Mouse (Mus musculus) cerebral cortex, adult 2 months (tissue): ENCODE results near the gene Ppp2r3a.

Source experiments
- WGBS: fragments of 180-500 bp; shearing (Covaris S2); methylation state at CpG from one replicate; pipeline ENCODE4 v1.1.7; 2018; 5-methylcytosine and 5-hydroxymethylcytosine counted together

Ppp2r3a gene

GRCm38 (mm10) chr9:101251644-101252337, at the start of gene Ppp2r3a:
Gene Ppp2r3a (minus strand): TSS chr9:101251795.
- WGBS = 2% methylated on average over 47 of the region's 50 CpGs

DNA sequence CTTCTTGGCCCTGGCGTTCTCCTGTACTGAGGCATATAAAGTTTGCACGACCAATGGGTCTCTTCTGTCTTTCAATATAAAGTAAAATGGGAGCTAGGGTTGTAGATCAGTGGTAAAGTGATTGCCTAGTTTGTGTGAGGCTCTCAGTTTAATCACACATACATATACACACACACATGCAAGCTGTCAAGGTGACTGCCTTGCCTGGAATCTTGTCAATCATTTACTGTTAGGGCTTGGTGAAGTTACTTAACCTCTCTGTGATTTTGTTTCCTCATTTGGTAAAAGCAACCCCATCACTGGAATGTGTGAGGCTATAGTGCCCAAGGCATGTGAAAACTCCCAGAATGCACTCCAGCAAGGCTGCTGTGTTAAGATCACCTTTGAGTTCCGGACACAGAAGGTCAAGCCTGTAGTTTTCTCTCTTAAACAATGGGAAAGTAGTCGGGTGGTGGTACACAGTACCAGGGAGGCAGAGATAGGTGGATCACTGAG, 48.9 kb upstream of the Ppp2r3a start:
- 90% methylated on average over 4 of the region's 4 CpGs for WGBS

DNA sequence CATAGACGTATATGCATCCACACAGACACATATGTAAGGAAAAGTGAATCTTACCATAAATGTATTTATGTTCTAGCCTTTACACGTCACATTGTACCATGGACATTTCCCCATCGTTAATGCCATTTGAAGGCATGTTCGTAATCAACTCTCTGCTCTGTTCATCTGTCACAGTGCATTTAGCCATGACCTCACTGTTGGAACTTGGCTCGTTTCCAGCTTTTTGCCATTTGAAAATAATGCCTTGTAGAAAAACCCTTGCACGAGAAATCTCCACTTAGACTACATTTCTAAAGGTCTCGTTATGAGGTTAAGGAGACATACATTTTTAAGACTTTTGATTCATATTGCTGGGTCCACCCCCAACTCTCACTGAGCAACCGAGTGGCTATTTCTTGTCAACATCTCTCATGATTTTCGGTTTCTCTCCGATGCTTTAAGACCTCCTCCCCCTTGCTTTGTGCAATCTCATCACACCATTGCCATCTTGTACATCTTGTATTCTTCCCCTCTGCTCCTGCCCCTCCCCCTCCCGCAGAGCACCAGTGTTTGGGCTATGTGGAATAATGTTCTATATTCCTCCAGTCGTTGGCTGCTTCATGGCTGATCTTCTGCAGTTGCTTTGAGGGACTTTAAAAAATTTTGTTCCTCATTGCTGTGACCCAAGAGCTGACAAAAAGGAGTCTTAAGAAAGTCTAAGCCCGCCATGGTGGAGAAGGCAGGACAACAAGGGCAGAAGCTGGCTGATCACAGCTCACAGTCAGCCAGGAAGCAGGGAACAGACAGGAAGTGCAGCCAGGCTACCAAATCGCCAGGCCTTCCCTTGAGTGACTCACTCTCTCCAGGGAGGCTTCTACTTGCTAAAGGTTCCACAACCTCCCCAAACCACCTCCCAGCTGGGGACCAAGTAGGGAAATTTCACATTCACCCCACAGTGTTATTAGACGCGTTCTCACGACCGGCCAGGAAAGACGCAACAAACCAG, 40.4 kb upstream of the Ppp2r3a start:
- 78% methylated on average over 19 of the region's 19 CpGs for WGBS

DNA sequence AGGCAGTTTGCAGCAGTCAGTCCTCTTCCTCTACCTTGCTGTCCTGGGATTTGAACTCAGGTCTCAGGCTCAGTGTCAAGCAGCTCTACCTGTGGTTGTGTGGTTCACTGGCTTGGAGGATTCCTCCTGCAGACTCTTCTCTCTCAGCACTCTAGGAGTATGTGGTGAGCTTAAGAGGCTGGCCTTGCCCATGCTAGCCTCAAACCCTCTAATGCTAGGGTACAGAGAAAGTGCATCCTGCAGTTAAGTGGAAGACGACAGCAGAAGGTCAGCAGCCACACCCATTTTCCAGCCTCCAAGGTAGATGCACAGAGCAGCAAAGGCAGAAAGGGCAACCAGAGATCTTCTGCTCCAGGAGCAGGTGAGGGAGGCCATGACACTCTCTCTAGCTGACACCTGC, 39.3 kb upstream of the Ppp2r3a start:
- WGBS = 86% methylated on average over 1 of the region's 1 CpGs

GRCm38 (mm10) chr9:101289750-101290149, 38.2 kb upstream of the Ppp2r3a start:
- WGBS = 92% methylated on average over 11 of the region's 11 CpGs

GRCm38 (mm10) chr9:101288901-101289647, 37.5 kb upstream of the Ppp2r3a start:
- WGBS = 94% methylated on average over 14 of the region's 14 CpGs

DNA sequence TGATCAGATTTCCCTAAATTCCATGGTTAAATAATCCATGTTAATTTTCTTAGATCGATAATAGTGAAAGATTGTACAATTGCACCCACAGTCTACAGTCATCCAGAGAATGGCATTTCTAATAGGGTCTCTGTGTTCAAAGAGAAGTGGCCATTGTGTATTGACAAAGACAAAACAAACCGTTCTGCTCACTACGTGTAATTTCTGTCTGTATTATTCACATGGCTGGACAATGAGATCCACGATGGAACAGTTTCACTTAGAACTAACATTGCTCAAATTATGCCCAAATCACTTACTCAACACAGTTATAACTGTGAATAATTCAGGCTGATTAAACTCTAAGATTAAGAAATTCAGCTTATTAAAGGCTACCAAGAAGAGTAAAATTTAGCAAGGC, 35.2 kb upstream of the Ppp2r3a start:
- 65% methylated on average over 4 of the region's 4 CpGs for WGBS

- WGBS = 88% methylated on average over 4 of the region's 4 CpGs
Measured at GRCm38 (mm10) chr9:101284049-101284448, 32.5 kb upstream of the Ppp2r3a start.

DNA sequence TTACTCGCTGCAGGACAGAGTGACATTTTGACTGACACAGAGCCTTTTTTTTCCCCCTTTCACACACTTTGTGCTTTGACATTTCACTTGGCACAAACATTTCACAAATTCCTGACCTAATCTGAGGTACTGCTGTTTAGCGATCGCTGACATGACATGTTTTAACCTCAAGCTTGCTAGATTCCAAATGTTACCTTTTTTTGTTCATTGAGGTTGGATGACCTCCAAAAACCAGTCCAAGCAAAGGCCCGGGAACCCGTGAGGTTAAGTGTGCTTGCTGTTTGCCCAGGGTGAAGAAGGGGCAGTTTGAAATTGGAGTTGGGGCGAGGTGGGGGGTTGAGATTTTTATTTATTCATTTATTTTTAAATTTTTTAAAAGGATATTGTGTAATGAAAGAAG, 31.1 kb upstream of the Ppp2r3a start:
- 68% methylated on average over 6 of the region's 6 CpGs for WGBS

- WGBS = 86% methylated on average over 4 of the region's 4 CpGs
Measured at GRCm38 (mm10) chr9:101281906-101282305, 30.3 kb upstream of the Ppp2r3a start.

- WGBS = 84% methylated on average over 11 of the region's 11 CpGs
Measured at GRCm38 (mm10) chr9:101281326-101281725, 29.7 kb upstream of the Ppp2r3a start.

- WGBS = 77% methylated on average over 6 of the region's 6 CpGs
Measured at GRCm38 (mm10) chr9:101280867-101281266, 29.3 kb upstream of the Ppp2r3a start.

DNA sequence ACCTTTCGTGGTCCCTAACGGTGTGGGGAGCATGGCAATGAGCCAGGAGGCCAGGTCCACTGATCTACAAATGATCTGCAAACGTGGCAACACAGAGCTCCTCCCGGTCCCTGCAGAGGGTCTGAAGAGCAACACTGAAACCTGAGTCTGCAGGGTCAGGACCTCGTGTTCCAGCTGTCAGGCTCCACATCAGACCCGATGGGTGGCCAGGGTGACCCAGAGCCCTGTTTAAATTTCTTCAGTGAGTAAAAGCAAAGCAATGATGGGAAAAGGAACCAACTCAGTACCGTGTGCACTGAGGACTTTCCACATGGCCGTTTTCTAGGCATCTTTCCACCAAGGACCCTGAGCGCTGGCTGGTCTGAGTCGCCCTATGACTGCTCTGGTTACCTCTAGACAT, 28.6 kb upstream of the Ppp2r3a start:
- 86% methylated on average over 10 of the region's 10 CpGs for WGBS

DNA sequence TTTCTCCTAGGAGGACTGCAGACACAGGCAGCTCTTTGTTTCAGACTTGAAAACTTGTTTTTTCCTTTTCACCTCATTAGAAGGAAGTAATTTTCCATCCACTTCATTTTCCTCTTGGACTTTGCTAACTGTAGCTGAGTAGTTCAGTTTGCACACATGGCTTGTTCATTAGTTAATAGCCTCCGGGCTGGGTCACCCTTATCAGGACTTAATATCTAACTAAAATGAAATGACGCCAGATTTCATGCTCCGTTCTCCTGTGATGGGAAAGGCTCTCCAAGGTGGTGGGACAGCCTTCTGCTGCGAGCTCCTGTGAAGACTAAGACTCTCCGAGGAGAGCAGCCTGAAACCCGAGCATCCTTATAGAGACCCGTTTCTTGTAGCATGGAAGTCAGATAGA, 21.1 kb upstream of the Ppp2r3a start:
- WGBS = 91% methylated on average over 7 of the region's 7 CpGs

DNA sequence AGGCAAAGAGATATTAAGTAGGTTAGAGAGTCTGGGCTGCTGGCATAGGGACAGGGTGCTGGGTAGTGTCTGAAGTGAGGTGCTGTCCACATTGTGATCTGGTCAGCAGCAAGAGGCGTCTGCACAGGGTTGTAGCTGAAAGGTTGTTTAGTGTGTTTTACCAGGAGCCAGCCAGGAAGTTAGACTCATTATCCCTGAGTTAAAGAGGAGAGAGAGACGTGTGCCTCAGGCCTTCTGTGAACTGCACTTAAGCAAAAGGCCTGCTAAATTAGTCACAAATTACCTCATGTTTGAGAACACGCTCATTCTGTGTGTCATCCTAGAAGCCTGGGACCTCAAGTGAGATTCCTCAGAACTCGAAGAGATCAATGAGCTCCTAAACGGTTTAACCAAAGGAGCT, 18.4 kb upstream of the Ppp2r3a start:
- 57% methylated on average over 5 of the region's 5 CpGs for WGBS

GRCm38 (mm10) chr9:101266043-101266442, 14.4 kb upstream of the Ppp2r3a start:
- WGBS = 56% methylated on average over 8 of the region's 8 CpGs

- 22% methylated on average over 6 of the region's 6 CpGs for WGBS
Measured at GRCm38 (mm10) chr9:101265546-101265945, 14.0 kb upstream of the Ppp2r3a start.

DNA sequence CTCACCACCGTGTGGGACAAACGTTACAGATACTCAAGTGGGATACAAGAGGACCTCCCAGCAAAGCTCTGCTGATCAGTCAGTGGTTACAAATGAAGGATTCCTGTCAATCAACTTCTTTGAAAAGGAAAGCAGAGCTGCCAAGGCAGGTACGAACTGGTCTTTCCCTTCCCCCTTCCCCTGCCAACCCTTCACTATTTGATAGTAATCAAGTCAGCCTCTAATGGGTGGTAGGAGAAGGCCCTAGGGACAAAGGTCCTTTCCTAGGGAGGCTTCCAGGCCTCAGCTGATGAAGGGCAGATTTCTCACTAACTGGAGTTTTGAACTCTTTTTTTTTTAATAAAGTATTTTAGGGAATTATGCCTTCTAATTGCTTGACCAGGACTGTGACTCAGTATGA, 11.2 kb upstream of the Ppp2r3a start:
- WGBS = 87% methylated on average over 3 of the region's 3 CpGs

DNA sequence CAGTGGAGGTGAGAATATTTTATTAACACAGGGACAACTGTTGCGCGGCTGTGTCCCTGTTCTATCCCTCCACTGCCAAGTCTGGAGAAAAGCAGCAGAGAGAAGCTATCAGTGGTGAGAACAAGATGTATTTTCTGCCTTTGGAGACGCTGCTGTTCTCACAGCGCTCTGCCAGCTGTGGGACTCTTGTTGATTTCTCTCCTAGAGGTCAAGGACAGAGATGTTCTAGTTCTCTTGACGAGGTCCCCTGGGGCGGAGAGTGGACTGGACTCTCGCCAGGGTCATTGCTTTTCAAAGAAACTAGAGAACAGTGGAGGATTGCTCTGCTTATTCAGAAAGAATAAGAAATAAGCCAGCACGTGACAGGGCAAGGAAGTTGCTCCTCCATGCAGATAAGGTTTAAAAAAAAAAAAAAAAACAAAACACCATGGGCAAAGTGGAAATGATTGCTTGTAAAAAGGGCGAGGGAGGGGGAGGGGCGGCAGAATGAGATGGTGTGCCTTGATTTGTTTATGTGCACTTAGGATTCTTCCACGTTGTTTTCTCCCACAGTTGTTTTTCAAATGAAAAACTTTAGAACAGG, 10.5 kb upstream of the Ppp2r3a start:
- WGBS = 34% methylated on average over 11 of the region's 11 CpGs

DNA sequence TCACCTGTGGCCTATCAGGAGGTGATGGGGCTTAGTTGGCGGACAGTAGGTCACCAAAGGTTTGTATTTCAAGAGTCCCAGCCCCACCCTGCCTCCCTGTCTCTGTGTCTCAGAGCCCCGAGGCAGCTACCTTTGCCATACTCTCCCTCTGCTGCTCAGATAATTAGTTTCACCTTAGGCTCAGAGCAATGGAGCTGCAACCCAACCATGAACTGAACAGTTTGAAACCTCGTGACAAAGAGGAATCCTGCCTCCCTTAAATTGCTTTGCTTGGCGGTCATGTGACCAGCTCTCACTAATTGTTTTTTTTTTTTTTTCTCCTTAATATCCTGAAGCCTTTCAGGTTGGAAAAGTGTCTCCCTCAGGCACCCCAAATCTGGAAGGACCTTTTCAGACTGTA, 9.8 kb upstream of the Ppp2r3a start:
- WGBS = 76% methylated on average over 4 of the region's 4 CpGs

DNA sequence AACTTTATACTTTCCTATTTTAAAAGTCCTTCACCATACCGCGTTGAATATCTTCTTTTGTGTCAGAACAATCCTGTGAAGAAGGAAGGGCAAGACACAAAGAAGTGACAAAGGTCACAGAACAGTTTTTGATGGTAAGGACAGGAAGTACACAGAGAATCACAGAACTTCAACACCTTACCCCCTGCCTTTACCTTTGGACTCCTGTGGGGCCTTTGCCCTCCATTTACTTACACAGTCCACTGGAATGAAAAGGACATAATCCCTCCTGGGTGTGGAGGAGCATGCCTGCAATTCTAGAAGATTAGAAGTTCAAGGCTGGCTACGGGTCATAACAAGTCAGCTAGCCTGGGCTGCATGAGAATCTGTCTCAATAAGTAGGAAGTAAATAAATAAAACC, 1.5 kb upstream of the Ppp2r3a start:
- WGBS = 72% methylated on average over 3 of the region's 3 CpGs

- 79% methylated on average over 4 of the region's 4 CpGs for WGBS
Measured at GRCm38 (mm10) chr9:101252541-101252940, 946 bp upstream of the Ppp2r3a start.
